Mouse (Mus musculus) spleen, adult 12 weeks (tissue): ENCODE data around the gene Sucnr1.
"Not testable (repeated sequence)": the region's sequence is repeated elsewhere in the genome, so short reads cannot be mapped to it uniquely, and the experiment has no call there.

Source experiments
- DNase-seq: peaks from one replicate; pipeline ENCODE4 v3.0.0; 2022; ENCODE audit warnings: low spot score

Sucnr1 gene

GRCm38 (mm10) chr3:60081648-60082047 is at the start of gene Sucnr1:
Gene Sucnr1 (plus strand): TSS chr3:60081869.
- no peak for DNase-seq

- DNase-seq: no peak
Measured at GRCm38 (mm10) chr3:60046221-60046913, 35.3 kb upstream of the Sucnr1 start.

GRCm38 (mm10) chr3:60053231-60053927 is 28.3 kb upstream of the Sucnr1 start:
- no peak for DNase-seq

DNA sequence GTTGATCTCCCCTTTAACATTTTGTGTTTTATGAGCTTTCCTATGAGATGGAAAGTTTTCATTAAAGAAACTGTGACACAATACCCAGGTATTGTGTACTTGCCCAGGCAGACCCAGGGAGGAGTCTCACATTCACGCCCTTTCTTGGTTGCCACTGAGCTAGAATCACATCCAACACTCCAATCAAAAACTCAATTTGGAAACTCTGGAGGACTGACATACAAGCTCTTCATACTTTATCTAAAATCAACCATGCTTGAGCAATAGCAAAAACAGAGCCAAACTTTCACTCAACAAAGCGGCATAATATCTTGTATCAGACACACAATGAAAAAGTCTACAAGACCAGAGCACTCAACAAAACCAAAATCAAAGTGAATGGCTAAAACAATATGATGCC is 27.7 kb upstream of the Sucnr1 start:
- DNase-seq: no peak

DNA sequence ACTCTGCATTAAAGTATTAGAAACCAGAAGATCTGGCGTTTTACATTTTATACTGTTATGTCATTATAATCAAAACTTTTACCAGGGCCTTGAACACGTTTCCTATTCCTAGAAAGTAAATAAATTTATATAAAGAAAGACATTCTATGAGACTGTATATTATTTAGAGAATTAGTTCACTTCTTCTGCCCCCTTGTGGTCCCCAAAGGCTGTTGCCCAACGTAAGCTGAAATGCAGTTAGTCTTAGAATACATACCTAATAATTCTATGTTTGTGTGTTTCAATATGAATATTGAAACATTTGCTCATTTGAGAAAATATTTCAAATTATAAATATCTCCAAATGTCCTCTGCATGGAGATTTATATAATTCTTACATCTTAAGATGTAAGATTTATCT is 25.2 kb upstream of the Sucnr1 start:
- DNase-seq: no peak

DNA sequence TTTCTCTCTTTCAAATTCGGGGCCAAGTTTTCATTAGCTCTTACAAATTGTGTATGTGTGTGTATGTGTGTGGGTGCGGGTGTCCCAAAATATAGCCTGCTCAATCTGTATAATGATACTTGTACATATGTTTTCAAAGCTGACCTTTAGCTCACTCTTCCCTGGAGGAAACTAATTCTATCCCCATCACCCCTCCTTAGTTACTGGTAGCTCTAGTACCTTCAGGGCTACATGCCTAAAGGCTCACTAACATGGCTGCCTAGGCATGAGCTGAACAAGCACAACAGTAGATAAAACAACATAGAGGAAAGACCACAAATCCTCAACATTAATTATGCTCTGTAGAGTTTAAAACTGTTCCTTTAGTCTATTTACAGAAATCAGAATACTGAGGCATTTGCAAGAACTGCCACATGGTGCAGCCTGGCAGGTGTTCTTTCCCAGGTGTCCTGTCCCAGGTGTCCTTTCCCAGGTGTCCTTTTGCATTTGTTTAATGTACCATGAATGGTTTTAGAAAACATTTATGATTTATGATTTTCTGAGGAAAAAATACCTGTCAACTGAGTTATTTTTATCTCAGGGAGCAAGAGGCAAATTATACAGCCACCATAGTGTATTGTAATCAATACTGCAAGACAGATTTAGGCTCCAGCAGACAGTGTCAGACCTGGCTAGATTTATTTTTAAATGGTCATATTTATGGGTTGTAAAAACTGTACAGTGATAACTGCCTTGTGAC is 24.4 kb upstream of the Sucnr1 start:
- no peak for DNase-seq

DNA sequence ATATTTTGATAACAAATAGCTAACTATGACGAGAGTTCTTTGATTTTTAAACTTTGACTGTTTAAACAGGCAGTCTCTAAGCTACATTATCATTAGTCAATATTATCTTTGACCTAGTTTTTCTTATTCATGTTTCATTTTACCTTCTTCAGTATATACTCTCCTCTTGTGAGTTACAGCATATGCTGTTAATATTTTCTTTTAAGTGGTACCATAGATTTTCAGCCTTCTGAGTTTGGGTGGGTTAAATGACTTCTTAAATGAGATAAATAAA is 23.9 kb upstream of the Sucnr1 start:
- DNase-seq: no peak

DNA sequence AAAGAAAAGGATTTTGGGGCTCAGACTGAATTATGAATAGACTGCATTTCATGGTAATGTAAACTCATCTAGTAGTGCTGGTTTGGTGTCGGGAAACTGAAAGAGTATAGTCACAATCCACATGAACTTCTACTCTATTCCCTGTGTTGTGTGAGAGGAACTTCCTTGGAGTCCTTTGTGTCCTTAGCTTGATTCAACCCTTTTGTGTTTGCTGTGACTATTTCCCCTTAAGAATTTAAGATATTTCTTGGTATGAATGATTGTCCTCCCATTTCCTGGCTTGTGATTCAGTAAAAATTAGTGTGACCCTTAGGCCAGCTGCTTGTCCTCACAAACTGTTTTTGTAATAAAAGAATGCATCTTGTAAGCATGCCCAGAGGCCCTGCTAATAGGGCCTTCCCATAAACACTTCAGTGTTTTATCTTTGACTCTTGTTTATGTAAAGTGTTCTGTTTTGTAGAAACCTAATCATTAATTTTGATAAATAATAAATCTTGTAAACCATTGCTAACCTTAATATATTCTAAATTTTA is 2.7 kb upstream of the Sucnr1 start:
- no peak for DNase-seq

DNA sequence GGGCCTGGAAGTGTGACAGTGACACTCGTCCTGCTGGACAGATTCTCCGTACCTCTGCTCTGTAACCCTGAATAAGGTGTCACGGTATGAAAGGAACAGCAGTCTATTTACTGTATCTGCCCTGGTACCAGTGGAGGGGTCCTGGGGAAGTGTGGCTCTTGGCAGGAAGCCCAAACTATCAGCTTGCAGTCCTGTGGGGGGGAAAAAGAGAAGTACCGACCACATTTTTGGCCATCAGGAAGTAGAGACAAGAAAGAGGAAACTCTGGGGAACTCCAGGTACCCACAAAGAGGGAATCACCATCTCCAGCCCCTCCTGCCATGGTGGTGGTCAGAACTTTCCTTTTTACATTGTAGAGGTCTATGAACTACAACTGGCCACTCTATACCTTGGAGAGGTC is 1.1 kb upstream of the Sucnr1 start:
- DNase-seq: peak; percentile 1

DNA sequence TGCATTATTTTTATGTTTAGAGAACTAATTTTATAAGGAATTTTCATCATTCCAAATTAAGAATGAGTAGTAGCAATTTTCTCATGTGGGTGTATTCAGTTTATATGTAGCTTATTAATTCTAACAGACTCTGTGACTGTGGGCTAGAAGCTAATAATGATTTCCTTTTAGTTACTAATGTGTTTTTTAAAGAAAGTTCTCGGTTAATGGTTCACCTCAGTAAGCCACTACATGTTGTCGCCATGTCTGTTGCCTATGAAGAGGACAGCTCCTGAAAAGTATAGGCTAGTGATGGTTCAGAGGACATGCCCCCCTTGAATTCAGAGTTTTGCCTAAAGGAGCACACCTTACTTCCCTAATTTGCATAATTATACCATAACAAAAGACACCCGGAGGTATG is 1.1 kb downstream of the Sucnr1 start:
- no peak for DNase-seq

GRCm38 (mm10) chr3:60085729-60086128 is 4.1 kb downstream of the Sucnr1 start:
- DNase-seq: no peak

DNA sequence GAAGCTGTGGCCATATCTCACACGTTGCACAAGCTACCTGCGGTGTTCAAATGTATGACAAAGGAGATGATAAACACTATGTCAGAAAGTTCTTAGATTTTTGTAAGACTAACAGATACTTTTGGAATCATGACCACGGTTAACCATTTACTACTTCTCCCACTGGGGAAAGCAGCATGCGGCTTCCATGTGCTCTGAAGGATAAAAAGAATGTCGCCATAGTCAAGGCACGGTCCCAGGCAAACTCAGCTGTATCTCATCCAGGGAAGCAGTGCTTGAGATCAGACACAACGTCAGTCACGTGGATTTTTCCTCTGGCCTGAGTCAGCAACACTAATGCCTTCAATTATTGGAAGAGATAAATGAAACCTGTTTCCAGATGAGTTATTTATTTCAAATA is 9.7 kb downstream of the Sucnr1 start:
- DNase-seq: no peak

- no peak for DNase-seq
Measured at GRCm38 (mm10) chr3:60094386-60095156, 12.9 kb downstream of the Sucnr1 start.

DNA sequence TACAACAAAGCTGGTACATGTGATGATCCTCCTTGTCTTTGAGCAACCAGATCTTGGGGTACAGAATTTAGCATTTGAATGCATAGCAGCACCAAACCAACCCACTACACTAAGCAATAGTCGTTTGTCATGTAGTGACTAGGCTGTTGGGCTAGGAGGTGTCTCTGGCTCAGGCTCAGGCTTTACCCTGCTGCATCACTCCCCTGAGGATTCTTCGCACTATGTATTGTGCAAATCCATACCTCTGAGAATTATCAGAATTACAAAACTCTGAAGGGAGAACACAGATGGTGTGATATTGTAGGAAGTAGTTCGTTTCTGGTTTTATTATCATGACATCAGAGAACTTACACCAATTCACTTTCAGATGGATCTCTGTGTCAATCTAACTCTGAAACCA is 15.3 kb downstream of the Sucnr1 start:
- DNase-seq: no peak

GRCm38 (mm10) chr3:60097485-60097884 is 15.8 kb downstream of the Sucnr1 start:
- no peak for DNase-seq

DNA sequence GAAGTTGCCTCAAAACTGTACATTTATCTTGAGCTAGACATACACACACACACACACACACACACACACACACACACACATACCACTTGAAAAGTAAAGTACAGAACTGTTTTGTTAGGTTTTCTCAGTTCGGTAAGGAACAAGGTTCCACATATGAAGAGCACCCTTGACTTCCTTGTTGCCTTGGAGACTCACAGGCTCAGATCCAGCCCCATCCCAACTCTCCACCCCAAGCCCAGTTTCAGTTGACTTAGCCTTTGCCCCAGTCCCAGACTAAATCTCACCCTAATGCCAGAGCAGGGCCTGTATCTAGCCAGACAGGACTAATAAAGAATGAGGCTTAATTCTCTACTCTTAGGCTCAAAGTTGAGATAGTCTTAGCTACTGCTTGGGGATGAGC is 16.9 kb downstream of the Sucnr1 start:
- DNase-seq: no peak

DNA sequence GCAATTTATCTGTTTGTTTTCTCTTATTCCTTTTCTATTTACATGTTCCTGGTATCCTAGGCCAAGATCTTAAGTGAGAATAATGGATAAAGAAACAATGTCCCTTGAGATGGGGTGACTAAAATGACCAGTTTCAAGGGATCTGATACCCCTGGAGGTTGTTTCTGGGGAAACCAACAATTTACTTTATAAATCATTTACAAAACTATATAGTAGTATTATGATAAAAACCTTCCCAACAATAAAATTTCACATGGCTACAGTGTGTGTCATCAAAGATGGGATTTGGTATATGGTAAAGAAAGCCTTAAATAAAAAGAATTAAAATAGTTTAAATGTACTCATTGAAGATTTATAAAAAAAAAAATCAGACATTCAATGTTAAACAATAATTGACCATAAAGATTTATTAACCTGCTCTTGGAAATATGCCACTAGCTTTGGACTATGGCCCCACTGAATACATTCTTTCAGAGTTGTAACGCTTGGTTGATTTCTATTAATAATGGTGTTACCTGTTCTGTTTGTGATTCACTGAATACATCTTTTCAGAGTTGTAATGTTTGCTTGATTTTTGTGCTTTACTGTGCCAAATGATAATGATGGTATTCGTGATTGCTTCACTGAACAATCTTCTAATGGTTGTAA is 22.9 kb downstream of the Sucnr1 start:
- DNase-seq: no peak

GRCm38 (mm10) chr3:60106446-60106845 is 24.8 kb downstream of the Sucnr1 start:
- DNase-seq: not testable (repeated sequence)

DNA sequence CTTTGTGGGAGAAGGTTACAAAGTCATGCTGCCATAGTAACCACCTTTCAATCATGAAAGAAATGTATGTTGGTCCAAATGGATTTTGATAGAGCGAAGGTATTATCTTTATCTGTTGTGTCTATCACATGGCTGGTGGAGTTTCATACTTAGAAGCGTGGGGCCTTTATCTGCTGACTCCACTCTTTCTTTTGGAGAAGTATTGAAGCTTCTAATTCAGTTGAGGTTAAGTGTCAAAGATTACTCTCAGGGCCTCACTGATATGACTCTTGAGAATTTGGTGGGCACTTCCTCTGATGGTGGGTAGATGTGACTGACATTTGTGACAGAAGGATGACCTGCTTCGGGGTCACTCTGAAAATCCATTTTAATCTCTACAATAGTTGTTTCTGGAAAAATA is 26.1 kb downstream of the Sucnr1 start:
- no peak for DNase-seq

- no peak for DNase-seq
Measured at GRCm38 (mm10) chr3:60108815-60109214, 27.1 kb downstream of the Sucnr1 start.

DNA sequence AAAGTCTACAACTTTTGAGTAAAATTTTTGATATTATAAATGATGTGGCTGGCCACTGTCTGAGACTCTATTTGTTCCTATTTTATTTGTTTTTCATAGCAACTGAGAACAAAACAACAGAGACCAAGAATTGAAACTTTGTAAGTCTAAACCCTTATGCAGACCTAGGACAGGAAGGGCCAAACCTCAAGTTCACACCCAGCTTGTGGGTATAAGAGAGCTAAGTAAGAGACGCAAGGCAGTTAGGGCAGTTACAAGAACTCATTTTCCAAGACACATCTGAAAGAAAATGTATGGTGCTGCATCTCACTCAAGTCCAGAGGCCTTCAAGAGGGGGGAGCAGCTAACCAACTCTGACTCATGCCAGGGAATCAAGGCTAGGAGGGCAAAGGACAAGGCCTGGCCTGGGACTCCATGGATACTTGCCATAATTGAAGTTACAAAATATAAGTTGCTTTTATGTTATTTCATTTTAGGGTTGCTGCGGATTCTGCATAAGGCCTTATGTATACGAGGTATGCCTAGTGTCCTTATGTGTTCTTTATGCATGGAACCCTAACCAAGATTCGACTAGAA is 29.6 kb downstream of the Sucnr1 start:
- no peak for DNase-seq
